In genomic region chr19:3667155-3667895, GRCm38 (mm10) we compare ENCODE assay signal across 11 mouse cellular contexts. TPM values are rescaled to one million over a fixed set of nuclear protein-coding genes. Genes with fewer than 3 reads are reported as not detected.
DNase-seq lines count a peak whose midpoint lies in the region; ATAC-seq lines count a peak whose summit lies in the region.
"Had no signal": no experiment of that assay in that cellular context is flagged by ENCODE, and none has a peak within 500 bp of the region (broad histone marks: within the 10 kb centered on the region; RNA-seq: fewer than 3 reads in every experiment).

No protein-coding gene starts in this region.

- no peaks in the 10 kb centered on the region for H3K9me3 ChIP-seq in heart, embryonic 14.5 days (ENCODE audit: control insufficient read depth, low read length)
- H3K9me3 ChIP-seq in heart, embryonic 11.5 days (replicated peaks; ENCODE audit: control insufficient read depth, low read length) = no peaks in the 10 kb centered on the region
- 0 out of 2 replicates have a peak, but pooled peaks cover 4% of the 10 kb centered on the region for H3K9me3 ChIP-seq in embryonic facial prominence, embryonic 14.5 days (ENCODE audit: control insufficient read depth, low read length)
- no peaks in the 10 kb centered on the region for H3K9me3 ChIP-seq in hindbrain, embryonic 16.5 days (ENCODE audit: control insufficient read depth, low read length)
- H3K9me3 ChIP-seq: embryonic facial prominence, embryonic 12.5 days; hindbrain, embryonic 10.5 days had no signal

- peaks cover 35 to 51% of the 10 kb centered on the region in 2 experiments for H3K4me1 ChIP-seq in heart, embryonic 14.5 days (ENCODE audit: control insufficient read depth in 2 of 2, insufficient read depth in 2 of 2, low read length in 2 of 2)
- peaks cover 36% of the 10 kb centered on the region for H3K4me1 ChIP-seq in heart, embryonic 11.5 days (ENCODE audit: control insufficient read depth, insufficient read depth, low read length)
- H3K4me1 ChIP-seq in embryonic facial prominence, embryonic 14.5 days (ENCODE audit: control insufficient read depth, insufficient read depth, low read length) = peaks cover 68% of the 10 kb centered on the region
- H3K4me1 ChIP-seq in hindbrain, embryonic 16.5 days (ENCODE audit: control insufficient read depth, insufficient read depth, low read depth, low read length) = peaks cover 2% of the 10 kb centered on the region

- 63% methylated on average over 6 of the region's 6 CpGs for WGBS in heart, embryonic 14.5 days
- WGBS in heart, embryonic 11.5 days (ENCODE audit: insufficient replicate concordance) = 68% methylated on average over 6 of the region's 6 CpGs
- 58% methylated on average over 6 of the region's 6 CpGs for WGBS in embryonic facial prominence, embryonic 14.5 days
- 78% methylated on average over 6 of the region's 6 CpGs for WGBS in hindbrain, embryonic 16.5 days

- ATAC-seq in heart, embryonic 14.5 days (ENCODE audit: insufficient number of reproducible peaks, insufficient read depth, low FRiP score, low read depth) = peak; percentile 25; the same call in 1 of the 2 replicates
- ATAC-seq in heart, embryonic 11.5 days (replicated peaks; ENCODE audit: insufficient number of reproducible peaks, low FRiP score, low TSS enrichment) = no peak
- ATAC-seq in embryonic facial prominence, embryonic 14.5 days (ENCODE audit: low read depth) = no peak
- ATAC-seq in hindbrain, embryonic 16.5 days = no peak

- H3K27me3 ChIP-seq in heart, embryonic 14.5 days (ENCODE audit: control insufficient read depth, insufficient read depth, low read length) = no peaks in the 10 kb centered on the region
- no peaks in the 10 kb centered on the region for H3K27me3 ChIP-seq in heart, embryonic 11.5 days (ENCODE audit: control insufficient read depth, insufficient read depth, low read length)
- H3K27me3 ChIP-seq in embryonic facial prominence, embryonic 14.5 days (replicated peaks; ENCODE audit: control insufficient read depth, insufficient read depth, low read length) = no peaks in the 10 kb centered on the region
- H3K27me3 ChIP-seq in hindbrain, embryonic 16.5 days (replicated peaks; ENCODE audit: control insufficient read depth, insufficient read depth, low read length) = no peaks in the 10 kb centered on the region
- H3K27me3 ChIP-seq: embryonic facial prominence, embryonic 12.5 days had no signal

- peak; percentile 61 for DNase-seq in NIH3T3 (ENCODE audit: low read depth)
- DNase-seq in embryonic facial prominence, embryonic 14.5 days (ENCODE audit: low spot score) = peak; percentile 13
- peak; percentile 61 to 67 for DNase-seq in kidney, postnatal 36 days
- no peak for DNase-seq in urinary bladder, adult 18-20 months (ENCODE audit: low spot score in 2 of 2)
- no peak for DNase-seq in thymus, adult 18-20 months
- DNase-seq: layer of hippocampus, postnatal 36 days had no signal

- no peak overlapping the region for H3K9ac ChIP-seq in heart, embryonic 14.5 days (ENCODE audit: low read length)
- no peak overlapping the region for H3K9ac ChIP-seq in heart, embryonic 11.5 days (ENCODE audit: low read depth, low read length)
- no peak overlapping the region for H3K9ac ChIP-seq in embryonic facial prominence, embryonic 14.5 days (ENCODE audit: low read depth, low read length)
- H3K9ac ChIP-seq in hindbrain, embryonic 16.5 days (ENCODE audit: low read depth, low read length) = no peak overlapping the region
- H3K9ac ChIP-seq: embryonic facial prominence, embryonic 12.5 days had no signal

- peak overlapping the region; percentile 3 to 66; a peak in 2 of 4 replicates for H3K27ac ChIP-seq in heart, embryonic 14.5 days (replicated peaks in 1 of 2; ENCODE audit: control insufficient read depth in 1 of 2, insufficient read depth in 1 of 2, low read depth in 2 of 2, low read length in 2 of 2)
- no peak overlapping the region for H3K27ac ChIP-seq in heart, embryonic 11.5 days (ENCODE audit: low read depth, low read length)
- H3K27ac ChIP-seq in embryonic facial prominence, embryonic 14.5 days (replicated peaks; ENCODE audit: low read depth, low read length) = peak overlapping the region; percentile 83; the same call in 1 of the 2 replicates
- no peak overlapping the region for H3K27ac ChIP-seq in hindbrain, embryonic 16.5 days (ENCODE audit: low read depth, low read length)

- no peaks in the 10 kb centered on the region for H3K36me3 ChIP-seq in heart, embryonic 14.5 days (ENCODE audit: control insufficient read depth, insufficient read depth, low read length)
- H3K36me3 ChIP-seq in heart, embryonic 11.5 days (ENCODE audit: control insufficient read depth, insufficient read depth, low read length) = no peaks in the 10 kb centered on the region
- H3K36me3 ChIP-seq in embryonic facial prominence, embryonic 14.5 days (ENCODE audit: control insufficient read depth, insufficient read depth, low read length) = peaks cover 9% of the 10 kb centered on the region
- H3K36me3 ChIP-seq in hindbrain, embryonic 16.5 days (ENCODE audit: control insufficient read depth, insufficient read depth, low read length) = no peaks in the 10 kb centered on the region

- no peak overlapping the region for H3K4me3 ChIP-seq in heart, embryonic 14.5 days (ENCODE audit: control insufficient read depth in 1 of 2, insufficient read depth in 1 of 2, low read depth in 1 of 2, low read length in 2 of 2)
- no peak overlapping the region for H3K4me3 ChIP-seq in heart, embryonic 11.5 days (ENCODE audit: low read depth, low read length)
- no peak overlapping the region for H3K4me3 ChIP-seq in embryonic facial prominence, embryonic 14.5 days (ENCODE audit: low read depth, low read length)
- no peak overlapping the region for H3K4me3 ChIP-seq in hindbrain, embryonic 16.5 days (ENCODE audit: low read length)
- H3K4me3 ChIP-seq: embryonic facial prominence, embryonic 12.5 days; hindbrain, embryonic 10.5 days had no signal

- H3K4me2 ChIP-seq in heart, embryonic 14.5 days (ENCODE audit: low read length) = no peak overlapping the region
- no peak overlapping the region for H3K4me2 ChIP-seq in heart, embryonic 11.5 days
- H3K4me2 ChIP-seq in embryonic facial prominence, embryonic 14.5 days (ENCODE audit: low read depth, low read length) = no peak overlapping the region
- H3K4me2 ChIP-seq in hindbrain, embryonic 16.5 days (ENCODE audit: low read length) = no peak overlapping the region
- H3K4me2 ChIP-seq: embryonic facial prominence, embryonic 12.5 days had no signal

RNA-seq across cellular contexts. Expression of gene Lrp5, which starts 19.0 kb away (rescaled TPM):
- 4.1 and 5.0 TPM in 2 replicates for polyA plus RNA-seq in heart, embryonic 14.5 days (2014; fragmentation: Nextera tagmentation; extraction: Ambion mirVana)
- polyA plus RNA-seq in heart, embryonic 11.5 days (2014; fragmentation: Nextera tagmentation; extraction: Ambion mirVana) = 4.6 and 5.3 TPM in 2 replicates
- polyA plus RNA-seq in embryonic facial prominence, embryonic 14.5 days (2014; fragmentation: Nextera tagmentation; extraction: Ambion mirVana) = 10.1 and 10.6 TPM in 2 replicates
- polyA plus RNA-seq in hindbrain, embryonic 16.5 days (2015; fragmentation: Nextera tagmentation; extraction: Ambion mirVana) = 1.3 and 1.5 TPM in 2 replicates

RNA-seq across cellular contexts. Expression of gene 1810055G02Rik, which starts 40.8 kb away (rescaled TPM):
- polyA plus RNA-seq in heart, embryonic 14.5 days (2014; fragmentation: Nextera tagmentation; extraction: Ambion mirVana) = 18.0 and 18.2 TPM in 2 replicates
- polyA plus RNA-seq in heart, embryonic 11.5 days (2014; fragmentation: Nextera tagmentation; extraction: Ambion mirVana) = 30.3 and 33.6 TPM in 2 replicates
- 59.2 and 61.4 TPM in 2 replicates for polyA plus RNA-seq in embryonic facial prominence, embryonic 14.5 days (2014; fragmentation: Nextera tagmentation; extraction: Ambion mirVana)
- 42.1 and 44.8 TPM in 2 replicates for polyA plus RNA-seq in hindbrain, embryonic 16.5 days (2015; fragmentation: Nextera tagmentation; extraction: Ambion mirVana)

Comparison
In these comparisons a context has a peak if more than half of its experiments do, and no peak if none do; other contexts are left out.
1. H3K27ac ChIP-seq: peak in heart, embryonic 14.5 days (2 of 2) and embryonic facial prominence, embryonic 14.5 days (single experiment); none in heart, embryonic 11.5 days (single experiment) and hindbrain, embryonic 16.5 days (single experiment).
2. DNase-seq: peak in NIH3T3 (single experiment), embryonic facial prominence, embryonic 14.5 days (single experiment) and kidney, postnatal 36 days (2 of 2); none in urinary bladder, adult 18-20 months (0 of 2) and thymus, adult 18-20 months (0 of 2).